Mouse (Mus musculus): ENCODE data around the gene Cacna1c. TPM values are rescaled to one million over a fixed set of nuclear protein-coding genes. Genes with fewer than 3 reads are reported as not detected.

Cacna1c gene
- polyA plus RNA-seq, 1 experiment from 2014 or later = 4.8 TPM

DNA sequence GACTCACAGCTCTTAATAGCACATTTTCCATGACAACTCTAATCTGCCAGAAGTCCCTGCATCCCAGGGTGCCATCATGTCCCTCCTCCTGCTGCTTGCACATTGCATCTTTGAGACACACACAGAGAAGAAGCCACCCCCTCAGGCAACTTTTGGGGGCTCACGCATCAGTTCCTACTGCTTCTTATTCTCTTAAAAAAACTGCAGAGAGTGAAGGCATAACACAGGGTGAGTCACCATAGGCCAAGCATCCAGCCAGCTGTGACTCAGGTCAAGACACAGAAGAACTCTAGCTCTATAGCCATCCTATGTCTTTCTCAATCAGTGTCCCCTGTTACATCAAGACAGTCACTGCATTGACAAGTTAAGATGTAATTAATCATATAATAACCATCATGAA lies 431.0 kb downstream of the Cacna1c start:
- DNase-seq (ENCODE audit: low spot score) (peak; percentile 13), ATAC-seq (no peak)
- H3K4me2 ChIP-seq (replicated peaks; ENCODE audit: low read depth, low read length) = no peak overlapping the region
- H3K27ac ChIP-seq (ENCODE audit: low read length) = no peak overlapping the region
- no peak overlapping the region for H3K9ac ChIP-seq (replicated peaks; ENCODE audit: low read depth)
- no peaks in the 10 kb centered on the region for H3K27me3 ChIP-seq (replicated peaks; ENCODE audit: insufficient read depth, low read length)
- WGBS = 91% methylated on average over 1 of the region's 1 CpGs
- H3K36me3 ChIP-seq (ENCODE audit: insufficient read depth, low read length) = no peaks in the 10 kb centered on the region
- H3K4me1 ChIP-seq (ENCODE audit: insufficient read depth, low read depth, low read length) = no peaks in the 10 kb centered on the region
- no peak for TF ChIP-seq CTCF (IDR thresholded peaks at IDR 0.05)
- no peak for TF ChIP-seq EP300 (IDR thresholded peaks at IDR 0.05)
- H3K4me3 ChIP-seq (ENCODE audit: low read depth, low read length) = no peak overlapping the region
- H3K9me3 ChIP-seq (ENCODE audit: low read length) = no peaks in the 10 kb centered on the region

DNA sequence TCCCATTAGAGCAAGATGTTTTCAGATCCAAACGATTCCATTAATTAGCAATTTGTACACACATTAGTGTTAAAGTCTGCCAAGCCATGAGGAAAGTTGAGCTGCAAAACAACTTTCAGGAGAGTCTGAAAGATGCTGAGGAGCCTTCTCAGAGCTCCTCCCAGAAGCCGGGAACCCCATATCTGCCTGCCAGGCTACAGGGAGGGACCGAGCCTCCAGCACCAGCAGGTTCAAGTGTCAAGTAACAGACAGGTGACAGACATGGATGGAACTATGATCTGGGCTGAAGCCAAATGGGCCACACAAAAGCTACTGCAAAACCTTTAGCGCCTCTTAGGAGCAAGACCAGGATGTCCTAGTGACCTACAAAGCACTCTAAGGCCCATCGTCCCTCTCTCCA lies 437.2 kb downstream of the Cacna1c start:
- no peaks in the 10 kb centered on the region for H3K4me1 ChIP-seq (ENCODE audit: insufficient read depth, low read depth, low read length)
- H3K27me3 ChIP-seq (replicated peaks; ENCODE audit: insufficient read depth, low read length) = no peaks in the 10 kb centered on the region
- no peaks in the 10 kb centered on the region for H3K36me3 ChIP-seq (ENCODE audit: insufficient read depth, low read length)
- no peak overlapping the region for H3K4me2 ChIP-seq (replicated peaks; ENCODE audit: low read depth, low read length)
- H3K9me3 ChIP-seq (ENCODE audit: low read length) = no peaks in the 10 kb centered on the region
- TF ChIP-seq EP300 (IDR thresholded peaks at IDR 0.05) = no peak
- no peak for TF ChIP-seq CTCF (IDR thresholded peaks at IDR 0.05)
- H3K27ac ChIP-seq (ENCODE audit: low read length) = no peak overlapping the region
- H3K4me3 ChIP-seq (ENCODE audit: low read depth, low read length) = no peak overlapping the region
- H3K9ac ChIP-seq (replicated peaks; ENCODE audit: low read depth) = no peak overlapping the region
- ATAC-seq (no peak), DNase-seq (ENCODE audit: low spot score) (no peak)
- 81% methylated on average over 5 of the region's 5 CpGs for WGBS

DNA sequence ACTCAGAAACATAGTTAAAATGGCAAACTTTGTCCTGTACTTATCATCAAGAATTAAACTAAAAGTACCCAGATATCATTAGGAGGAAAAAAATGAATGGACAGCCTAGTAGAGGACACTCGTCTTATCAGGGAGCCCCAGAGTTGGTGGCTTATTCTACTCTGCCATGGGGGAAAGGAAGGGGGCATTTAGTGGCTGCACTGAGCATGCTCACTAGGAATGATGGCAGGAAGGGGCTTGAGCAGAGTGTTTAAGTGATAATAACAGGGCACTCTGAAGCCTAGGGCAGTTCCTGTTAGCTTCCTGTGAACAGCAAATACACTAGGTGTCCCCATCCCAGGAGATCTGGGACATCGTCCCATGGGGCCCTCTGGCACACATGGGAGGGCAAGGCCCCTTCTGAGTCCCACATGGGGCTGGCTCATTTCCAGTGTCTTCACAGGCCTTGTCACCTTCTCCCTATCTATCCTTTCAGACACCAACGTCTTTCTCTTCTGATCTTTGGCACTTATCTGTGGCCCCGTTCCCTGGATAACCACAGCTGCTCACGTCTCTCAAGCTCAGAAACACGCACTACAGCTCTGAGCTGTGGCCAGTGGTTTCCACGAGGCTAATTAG lies 437.8 kb downstream of the Cacna1c start:
- Histone ChIP-seq H3K4me2 (replicated peaks; ENCODE audit: low read depth, low read length) (no peak overlapping the region), H3K9ac (replicated peaks; ENCODE audit: low read depth) (no peak overlapping the region), H3K9me3 (ENCODE audit: low read length) (no peaks in the 10 kb centered on the region), H3K36me3 (ENCODE audit: insufficient read depth, low read length) (no peaks in the 10 kb centered on the region), H3K27ac (ENCODE audit: low read length) (no peak overlapping the region), H3K4me3 (ENCODE audit: low read depth, low read length) (no peak overlapping the region), H3K4me1 (ENCODE audit: insufficient read depth, low read depth, low read length) (no peaks in the 10 kb centered on the region), H3K27me3 (replicated peaks; ENCODE audit: insufficient read depth, low read length) (no peaks in the 10 kb centered on the region)
- DNase-seq (ENCODE audit: low spot score) (no peak), ATAC-seq (no peak)
- TF ChIP-seq EP300 (IDR thresholded peaks at IDR 0.05) = no peak
- no peak for TF ChIP-seq CTCF (IDR thresholded peaks at IDR 0.05)
- WGBS = 37% methylated on average over 7 of the region's 7 CpGs

DNA sequence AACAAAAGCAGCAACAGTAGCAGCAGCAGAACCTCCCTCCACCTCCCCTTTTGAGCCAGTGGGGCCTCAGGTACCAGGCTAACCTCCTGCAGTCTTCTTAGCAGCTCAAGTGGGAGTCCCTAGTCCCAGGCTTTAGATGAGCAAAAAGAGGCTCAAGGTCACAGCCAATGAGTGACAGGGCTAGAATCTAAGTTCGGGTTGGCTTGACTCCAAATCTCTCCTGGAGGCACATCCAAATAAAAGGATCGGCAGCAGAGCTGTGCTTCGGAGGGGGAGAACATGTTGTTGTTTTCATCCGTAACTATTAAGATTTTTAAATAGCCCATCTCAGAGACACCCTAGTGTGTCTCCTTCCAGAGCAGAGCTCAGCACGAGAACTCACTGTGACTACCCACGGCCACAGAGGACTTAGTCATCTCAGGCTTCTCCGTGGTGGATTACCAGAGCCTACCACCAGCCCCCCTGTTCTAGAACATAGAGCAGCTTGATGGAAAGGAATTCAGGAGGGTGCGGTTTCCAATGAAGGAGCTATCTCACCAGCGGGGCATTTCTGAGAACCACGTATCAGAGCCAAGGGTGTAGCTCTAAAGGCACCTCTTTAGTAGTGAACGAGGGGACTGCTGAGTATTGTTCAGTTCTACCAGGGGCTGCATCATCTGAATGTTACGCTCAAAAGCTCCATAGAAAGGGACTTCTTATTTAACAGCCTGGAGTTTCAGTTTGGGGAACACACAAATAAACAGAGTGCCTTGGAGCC lies 438.5 kb downstream of the Cacna1c start:
- ATAC-seq = no peak
- H3K9ac ChIP-seq (replicated peaks; ENCODE audit: low read depth) = no peak overlapping the region
- H3K4me3 ChIP-seq (ENCODE audit: low read depth, low read length) = no peak overlapping the region
- H3K27me3 ChIP-seq (replicated peaks; ENCODE audit: insufficient read depth, low read length) = no peaks in the 10 kb centered on the region
- no peak overlapping the region for H3K27ac ChIP-seq (ENCODE audit: low read length)
- TF ChIP-seq CTCF (IDR thresholded peaks at IDR 0.05) (no peak), EP300 (IDR thresholded peaks at IDR 0.05) (no peak)
- no peaks in the 10 kb centered on the region for H3K36me3 ChIP-seq (ENCODE audit: insufficient read depth, low read length)
- H3K4me1 ChIP-seq (ENCODE audit: insufficient read depth, low read depth, low read length) = no peaks in the 10 kb centered on the region
- DNase-seq (ENCODE audit: low spot score) = no peak
- 68% methylated on average over 12 of the region's 12 CpGs for WGBS
- no peak overlapping the region for H3K4me2 ChIP-seq (replicated peaks; ENCODE audit: low read depth, low read length)
- no peaks in the 10 kb centered on the region for H3K9me3 ChIP-seq (ENCODE audit: low read length)

DNA sequence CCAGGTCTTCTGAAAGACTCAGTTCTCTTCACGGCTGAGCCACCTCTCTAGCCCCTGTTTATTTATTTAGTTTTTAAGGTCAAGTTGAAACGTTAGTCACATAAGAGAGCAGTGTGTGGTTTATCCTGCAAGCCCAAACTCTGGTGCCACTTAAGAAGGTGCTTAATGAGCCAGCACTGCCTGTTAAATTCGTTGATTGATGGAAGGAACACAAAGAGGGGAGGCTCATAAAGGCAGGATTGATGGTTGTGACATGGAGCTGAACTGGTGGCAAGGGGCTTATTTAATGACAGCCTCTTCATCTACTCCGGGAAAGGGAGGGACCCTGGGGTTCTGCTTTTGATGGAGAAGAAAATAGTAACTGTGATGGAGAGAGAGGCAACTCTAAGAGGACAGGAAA lies 439.7 kb downstream of the Cacna1c start:
- Histone ChIP-seq H3K27ac (ENCODE audit: low read length) (no peak overlapping the region), H3K27me3 (replicated peaks; ENCODE audit: insufficient read depth, low read length) (no peaks in the 10 kb centered on the region), H3K9me3 (ENCODE audit: low read length) (no peaks in the 10 kb centered on the region), H3K36me3 (ENCODE audit: insufficient read depth, low read length) (no peaks in the 10 kb centered on the region), H3K4me1 (ENCODE audit: insufficient read depth, low read depth, low read length) (no peaks in the 10 kb centered on the region), H3K4me2 (replicated peaks; ENCODE audit: low read depth, low read length) (no peak overlapping the region), H3K9ac (replicated peaks; ENCODE audit: low read depth) (no peak overlapping the region), H3K4me3 (ENCODE audit: low read depth, low read length) (no peak overlapping the region)
- ATAC-seq (no peak), DNase-seq (ENCODE audit: low spot score) (no peak)
- WGBS = 28% methylated on average over 4 of the region's 4 CpGs
- TF ChIP-seq EP300 (IDR thresholded peaks at IDR 0.05) (no peak), CTCF (IDR thresholded peaks at IDR 0.05) (no peak)

DNA sequence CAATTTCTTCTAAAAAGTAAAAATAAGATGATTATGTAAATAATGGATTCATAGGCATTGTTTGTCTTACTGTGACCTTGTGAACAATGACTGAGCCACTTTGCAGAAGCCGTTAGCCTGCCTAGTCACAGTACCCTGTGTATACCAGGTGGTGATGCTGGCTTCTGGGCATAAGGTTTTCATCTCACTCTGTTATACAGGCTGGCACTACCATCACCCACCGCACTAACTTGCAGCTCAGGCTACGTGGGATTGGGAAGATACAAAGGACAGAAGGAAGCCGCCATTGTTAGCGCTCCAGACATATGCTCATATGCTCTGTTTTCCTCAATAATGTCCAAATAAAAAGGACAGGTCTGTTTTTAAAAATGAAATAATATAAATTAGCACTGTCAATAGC lies 440.4 kb downstream of the Cacna1c start:
- no peak for ATAC-seq
- no peaks in the 10 kb centered on the region for H3K4me1 ChIP-seq (ENCODE audit: insufficient read depth, low read depth, low read length)
- H3K4me2 ChIP-seq (replicated peaks; ENCODE audit: low read depth, low read length) = no peak overlapping the region
- H3K27me3 ChIP-seq (replicated peaks; ENCODE audit: insufficient read depth, low read length) = no peaks in the 10 kb centered on the region
- no peak for DNase-seq (ENCODE audit: low spot score)
- no peaks in the 10 kb centered on the region for H3K36me3 ChIP-seq (ENCODE audit: insufficient read depth, low read length)
- no peak overlapping the region for H3K4me3 ChIP-seq (ENCODE audit: low read depth, low read length)
- 92% methylated on average over 5 of the region's 5 CpGs for WGBS
- H3K9me3 ChIP-seq (ENCODE audit: low read length) = no peaks in the 10 kb centered on the region
- TF ChIP-seq EP300 (IDR thresholded peaks at IDR 0.05) = no peak
- TF ChIP-seq CTCF (IDR thresholded peaks at IDR 0.05) = no peak
- H3K9ac ChIP-seq (replicated peaks; ENCODE audit: low read depth) = no peak overlapping the region
- H3K27ac ChIP-seq (ENCODE audit: low read length) = no peak overlapping the region

All from lung, postnatal 0 days (tissue).